Mouse (Mus musculus) urinary bladder, adult 2 months (tissue): ENCODE measurements around the gene Arl5c. TPM values are rescaled to one million over a fixed set of nuclear protein-coding genes. Genes with fewer than 3 reads are reported as not detected.

Experiments
- DNase-seq: peaks from one replicate; pipeline ENCODE4 v3.0.0; 2022; ENCODE audit warnings: low spot score
- polyA plus RNA-seq: library from polyadenylated mRNA; depleted of rRNA; stranded (reverse); fragments of >200 nt; gene quantifications from 2 replicates; pipeline ENCODE4 v1.2.3, GENCODE M21; 2012; rRNA removed

The Arl5c gene
- 3.2 and 3.9 TPM in 2 replicates for polyA plus RNA-seq

DNA sequence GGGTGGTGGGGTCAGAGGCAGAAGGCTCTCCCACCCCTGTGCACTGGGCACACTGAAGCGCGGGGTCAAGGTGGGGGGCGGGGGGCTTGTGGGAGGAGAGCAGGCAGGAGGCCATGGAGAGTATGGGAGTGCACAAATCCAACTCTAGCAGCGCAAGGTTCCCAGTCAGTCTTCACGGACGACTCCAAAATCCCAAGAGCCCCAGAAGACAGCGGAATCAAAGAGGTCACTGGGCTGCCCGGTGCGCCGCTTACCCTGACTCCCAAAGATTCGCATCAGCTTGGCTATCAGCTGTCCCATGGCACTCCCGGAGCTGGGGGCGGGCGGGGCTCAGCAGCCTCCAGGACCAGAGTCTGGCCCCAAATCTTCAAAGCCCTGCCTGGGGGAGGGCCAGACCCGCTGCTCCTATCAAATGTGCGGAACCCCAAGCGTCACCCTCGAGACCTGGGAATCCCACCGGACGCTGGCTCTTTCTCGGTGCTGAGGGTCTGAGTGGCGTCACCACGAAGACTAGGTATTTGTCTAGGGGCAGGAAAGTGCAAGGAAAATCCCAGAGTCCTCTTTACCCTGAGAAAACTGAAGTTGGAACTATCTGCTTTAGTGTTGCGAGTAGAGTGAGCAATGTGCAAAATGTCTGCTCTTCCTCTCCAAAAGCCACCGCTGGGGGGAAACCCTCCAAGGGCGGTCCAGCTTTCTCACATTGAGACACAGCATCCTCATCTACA, at the start of gene Arl5c:
Gene Arl5c (minus strand): TSS at position 618 of the 725 bp plus-strand sequence.
- no peak for DNase-seq

DNA sequence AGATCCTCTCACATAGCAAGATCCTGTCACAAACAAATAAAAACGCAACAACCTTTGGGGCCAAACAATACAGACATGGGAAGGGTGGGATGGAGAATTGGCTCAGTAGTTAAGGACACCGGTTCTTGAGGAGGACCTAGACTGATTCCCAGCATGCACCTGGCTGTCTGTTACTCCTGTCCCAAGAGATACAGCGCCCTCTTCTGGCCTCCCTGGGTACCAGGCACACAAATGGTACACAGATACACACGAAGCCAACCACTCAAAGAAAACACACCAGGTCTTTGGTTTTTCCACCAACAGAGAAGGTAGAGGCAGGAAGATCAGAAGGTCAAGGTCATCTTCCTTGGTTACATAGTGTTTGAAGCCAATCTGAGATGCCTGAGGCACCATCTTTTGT, 49.6 kb upstream of the Arl5c start:
- no peak for DNase-seq

DNA sequence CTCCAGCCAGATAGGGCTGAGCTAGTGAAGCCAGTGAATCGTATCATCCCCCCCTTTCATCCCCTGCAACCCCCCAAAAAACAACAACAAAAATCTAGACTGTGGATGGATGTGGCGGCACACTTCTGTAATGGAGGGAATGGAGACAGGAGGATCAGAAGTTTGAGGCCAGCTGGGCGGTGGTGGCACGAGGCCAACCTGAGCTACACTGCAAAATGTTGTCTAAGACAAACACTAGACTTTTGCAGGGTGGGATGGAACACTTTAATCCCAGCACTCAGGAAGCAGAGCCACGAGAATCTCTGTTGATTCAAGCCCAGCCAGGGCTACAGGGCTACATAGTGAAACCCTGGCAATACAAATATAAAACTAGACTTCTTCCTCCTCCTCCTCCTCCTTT, 48.1 kb upstream of the Arl5c start:
- no peak for DNase-seq

DNA sequence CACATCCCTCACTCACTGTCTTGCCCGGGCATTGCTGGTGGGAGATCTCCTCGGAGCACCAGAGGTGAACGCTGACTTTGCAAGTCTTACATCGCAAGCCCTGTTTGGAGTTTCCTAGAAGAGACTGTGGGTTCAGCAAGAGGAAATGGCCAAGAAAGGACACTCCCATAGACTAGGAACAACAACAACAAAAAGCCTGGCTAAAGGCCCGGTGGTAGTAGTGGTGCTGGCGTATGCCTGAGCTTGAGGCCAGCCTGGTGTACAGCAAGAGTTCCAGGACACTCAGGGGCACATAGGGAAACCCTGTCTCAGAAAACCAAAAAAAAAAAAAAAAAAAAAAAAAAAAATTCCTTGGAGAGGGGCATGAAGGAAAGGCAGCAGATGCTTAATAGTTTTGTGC, 46.8 kb upstream of the Arl5c start:
- no peak for DNase-seq

DNA sequence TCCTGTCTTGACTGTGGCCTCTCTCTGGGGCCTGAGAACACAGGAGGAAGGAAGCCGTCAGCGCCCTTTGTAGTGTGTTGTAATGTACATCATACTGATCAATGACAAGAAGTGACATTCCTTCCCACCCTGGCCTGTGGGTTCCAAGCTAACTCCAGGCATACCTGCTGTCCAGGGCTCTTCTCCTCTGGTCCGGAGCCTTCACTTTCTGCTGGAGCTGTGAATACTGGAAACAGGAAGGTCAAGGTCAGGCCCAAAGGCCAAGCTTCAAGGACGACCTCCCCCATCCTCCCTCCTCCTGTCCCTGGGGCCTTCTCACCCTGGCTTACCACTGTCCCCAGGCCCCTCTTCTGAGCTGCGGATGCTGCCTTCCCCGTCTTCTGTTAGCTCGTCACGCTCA, 45.0 kb upstream of the Arl5c start:
- no peak for DNase-seq

DNA sequence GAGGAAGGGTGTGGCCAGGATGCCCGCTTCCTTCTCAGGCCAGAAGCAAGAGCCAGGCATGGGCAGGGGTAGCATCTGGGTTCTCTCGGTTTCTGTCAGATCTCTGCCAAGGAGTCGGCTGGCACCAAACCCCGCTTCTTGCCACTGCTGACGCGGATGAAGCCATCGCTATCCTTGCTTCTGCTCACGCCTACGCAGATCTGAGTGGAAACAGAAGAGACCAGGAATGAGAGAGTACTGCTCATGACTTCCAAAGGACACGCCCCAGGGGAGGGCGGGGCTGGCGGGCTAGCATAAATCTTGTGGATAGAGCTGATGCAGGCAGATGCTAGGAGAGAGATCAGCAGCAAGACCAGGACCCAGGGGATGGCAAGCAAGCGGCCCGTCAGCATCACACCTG, 41.9 kb upstream of the Arl5c start:
- DNase-seq = no peak

DNA sequence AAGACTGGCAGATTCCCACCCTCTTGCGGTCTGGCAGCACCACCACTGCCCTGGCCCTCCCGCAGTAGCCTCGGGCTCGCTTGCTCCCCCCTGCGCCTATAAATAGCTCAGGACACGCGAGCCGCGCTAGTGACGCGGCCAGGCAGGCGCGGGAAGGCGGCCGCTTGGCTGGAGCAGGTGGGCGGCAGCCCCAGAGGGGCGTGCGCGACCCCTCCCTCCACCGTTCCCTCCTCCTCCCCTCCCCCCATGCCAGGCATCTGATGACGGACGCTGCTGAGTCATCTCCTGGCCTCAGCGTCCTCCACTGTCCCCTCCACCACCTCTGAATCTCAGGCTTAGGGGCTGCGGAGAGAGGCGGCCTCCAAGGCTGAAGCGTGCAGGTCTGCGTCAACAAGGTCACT, 40.0 kb upstream of the Arl5c start:
- no peak for DNase-seq

DNA sequence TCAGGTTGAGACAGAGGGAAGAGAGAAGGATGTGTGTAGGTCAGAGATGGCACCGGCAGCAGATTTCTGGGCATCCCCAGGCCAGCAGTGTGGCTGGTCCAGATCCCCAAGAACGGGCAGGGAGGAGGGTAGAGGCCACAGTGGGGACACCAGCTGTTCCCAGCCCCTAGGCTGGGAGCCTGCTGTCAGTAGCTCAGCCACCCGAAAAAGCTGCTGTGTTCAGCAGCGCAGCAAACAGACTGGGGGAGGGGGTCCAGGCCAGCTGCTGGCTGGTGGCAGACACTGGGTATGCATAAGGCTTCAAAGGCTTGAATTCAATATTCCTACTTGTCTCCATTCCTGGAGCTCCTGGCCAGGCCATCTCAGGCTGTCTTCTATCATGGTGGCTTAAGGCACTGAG, 38.9 kb upstream of the Arl5c start:
- no peak for DNase-seq

DNA sequence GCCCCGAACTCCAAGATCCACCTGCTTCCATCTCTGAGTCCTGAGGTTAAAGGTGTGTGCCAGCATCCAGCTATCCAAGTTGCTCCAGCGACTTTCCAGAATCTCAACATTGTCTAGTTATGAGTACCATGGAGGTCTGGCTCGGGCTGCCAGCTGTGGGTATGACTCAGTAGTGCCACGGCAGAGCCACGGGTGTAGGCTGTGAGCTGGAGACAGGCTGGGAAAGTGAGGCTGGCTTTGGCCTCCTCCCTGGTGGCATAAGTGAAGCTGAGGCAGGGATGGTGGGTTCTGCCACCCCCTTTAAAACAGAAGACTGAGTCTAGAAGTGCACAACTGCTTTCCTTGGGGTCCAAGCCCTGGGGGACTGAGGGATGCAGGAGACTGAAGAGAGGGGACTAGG, 38.1 kb upstream of the Arl5c start:
- no peak for DNase-seq

DNA sequence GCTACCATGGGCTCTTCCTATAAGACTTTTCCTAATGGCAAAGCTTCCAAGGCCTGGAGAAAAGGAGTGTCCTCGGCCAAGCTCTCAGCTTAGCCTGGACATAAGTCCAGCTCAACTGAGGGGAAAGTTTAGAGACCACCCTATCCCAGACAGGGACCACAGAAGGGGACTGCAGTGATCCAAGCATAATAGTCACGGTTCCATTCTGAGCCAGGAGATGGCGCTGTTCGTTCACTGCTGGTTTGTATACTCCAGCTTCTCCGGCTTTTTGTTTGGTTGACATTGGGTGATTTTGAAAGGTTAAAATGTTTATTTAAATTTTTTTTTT, 35.4 kb upstream of the Arl5c start:
- no peak for DNase-seq

DNA sequence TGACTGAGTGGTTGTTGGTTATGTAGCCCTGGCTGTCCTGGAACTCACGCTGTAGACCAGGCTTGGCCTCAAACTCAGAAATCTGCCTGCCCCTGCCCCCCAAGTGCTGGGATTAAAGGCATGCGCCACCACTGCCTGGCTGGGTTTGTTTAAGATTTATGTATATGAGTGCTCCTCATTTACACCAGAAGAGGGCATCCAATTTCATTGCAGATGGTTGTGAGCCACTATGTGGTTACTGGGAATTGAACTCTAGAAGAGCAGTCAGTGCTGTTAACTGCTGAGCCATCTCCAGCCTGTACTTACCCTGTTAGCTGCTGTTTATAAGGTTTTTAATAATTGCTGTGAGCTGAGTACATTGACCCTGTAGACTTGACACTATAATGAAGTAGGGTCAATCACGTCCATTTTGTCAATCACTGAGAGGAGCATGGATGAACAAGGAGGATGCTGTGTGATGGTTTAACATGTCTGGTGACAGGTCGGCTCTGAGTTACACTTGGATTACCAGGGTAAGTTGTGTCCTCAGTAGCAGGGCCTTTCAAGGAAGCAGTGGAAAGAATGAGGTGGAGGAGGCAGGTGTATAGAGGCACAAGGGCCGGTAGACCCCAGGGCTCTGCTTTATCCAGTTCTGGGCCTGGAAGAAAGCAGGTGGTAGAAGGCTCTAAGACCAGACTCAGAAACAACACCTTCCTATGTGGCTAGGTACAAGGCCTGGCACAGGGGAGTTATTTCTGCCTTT, 34.9 kb upstream of the Arl5c start:
- no peak for DNase-seq

DNA sequence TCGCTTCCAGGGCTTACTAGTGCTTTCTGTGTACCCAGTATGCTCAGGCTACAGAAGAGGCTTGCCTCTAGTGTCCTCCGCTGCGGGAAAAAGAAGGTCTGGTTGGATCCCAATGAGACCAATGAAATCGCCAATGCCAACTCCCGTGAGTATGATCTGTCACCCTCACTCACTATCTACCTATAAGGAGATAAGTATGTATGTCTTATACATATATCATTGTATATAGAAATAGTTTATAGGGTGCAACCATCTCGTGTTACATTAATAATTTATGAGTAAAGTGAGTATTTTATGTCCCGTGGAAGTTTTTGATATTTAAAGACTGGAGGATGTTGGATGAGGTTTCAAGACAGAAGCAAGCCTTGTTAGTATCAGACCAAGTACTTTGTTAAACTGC, 31.8 kb upstream of the Arl5c start:
- DNase-seq = no peak

DNA sequence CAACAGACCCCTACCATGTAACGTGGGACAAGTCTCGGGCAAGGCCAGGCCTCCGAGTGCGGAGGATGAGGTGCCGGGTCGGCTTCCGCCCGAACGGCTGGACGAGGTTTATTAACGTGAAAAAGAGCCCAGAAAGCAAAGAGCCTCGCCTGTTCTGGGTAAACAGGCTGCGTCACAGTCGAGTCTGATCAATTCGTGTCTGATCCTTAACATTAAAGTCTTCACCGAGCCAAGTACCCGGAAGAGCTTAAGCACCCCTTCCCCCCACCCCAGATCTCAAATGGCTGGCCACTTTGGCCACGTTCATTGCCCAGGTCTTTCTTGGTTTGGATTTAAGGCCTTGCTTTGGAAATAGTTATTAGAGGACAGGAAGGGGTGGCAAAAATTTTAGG, 31.3 kb upstream of the Arl5c start:
- DNase-seq = no peak

DNA sequence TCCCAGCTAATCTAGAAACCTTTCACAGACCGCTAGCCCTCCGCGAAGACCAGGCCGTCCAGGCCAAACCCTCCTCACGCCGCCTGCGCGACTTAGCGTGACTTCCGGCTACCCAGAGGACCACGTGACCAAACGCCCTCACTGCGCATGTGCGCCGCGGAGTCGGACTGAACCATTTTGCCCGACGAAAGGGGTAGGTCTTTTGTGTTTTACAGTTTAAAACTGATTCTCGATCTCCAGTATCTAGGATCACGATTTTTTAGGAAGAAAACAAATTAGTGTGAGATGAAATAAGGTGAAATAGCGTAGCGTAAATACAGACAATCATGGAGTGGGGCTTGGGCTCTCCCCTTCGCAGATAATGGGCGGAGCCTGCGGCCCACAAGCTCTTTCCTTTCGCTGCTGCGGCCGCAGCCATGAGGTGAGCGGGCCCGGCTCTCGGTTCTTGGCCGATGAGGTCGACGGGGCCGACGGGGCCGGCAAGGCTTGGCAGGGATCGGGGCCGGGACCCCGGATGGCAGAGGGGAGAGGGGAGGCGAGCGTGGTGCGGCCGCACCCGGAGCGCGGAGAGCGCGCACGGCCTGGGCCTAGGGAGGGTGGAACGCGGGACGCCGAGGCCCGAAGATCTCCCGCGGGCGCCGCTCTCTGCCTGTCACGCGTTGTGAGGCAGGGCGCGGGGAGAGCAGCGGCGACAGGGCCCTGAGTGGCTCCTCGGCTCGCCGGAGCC, 30.8 kb upstream of the Arl5c start, which contains the start of gene Rpl19:
Gene Rpl19 (plus strand): TSS at position 141 of the 727 bp plus-strand sequence.
- DNase-seq = peak; percentile 91

DNA sequence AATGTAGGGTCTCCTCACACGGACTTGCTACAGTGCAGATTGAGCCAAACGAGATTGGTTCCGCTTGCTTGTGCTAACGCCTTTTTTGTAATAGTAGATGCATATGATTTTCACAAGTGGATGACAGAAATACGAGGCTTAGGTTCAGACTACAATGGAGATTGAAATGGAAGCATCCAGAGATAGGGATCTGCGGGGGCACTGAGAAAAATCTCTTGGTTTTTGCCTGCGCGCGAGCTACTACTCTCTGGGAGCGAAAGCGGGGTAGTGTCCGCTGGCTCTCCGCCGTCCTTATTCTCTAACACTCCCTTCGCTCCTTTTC, 30.2 kb upstream of the Arl5c start:
- DNase-seq = no peak

DNA sequence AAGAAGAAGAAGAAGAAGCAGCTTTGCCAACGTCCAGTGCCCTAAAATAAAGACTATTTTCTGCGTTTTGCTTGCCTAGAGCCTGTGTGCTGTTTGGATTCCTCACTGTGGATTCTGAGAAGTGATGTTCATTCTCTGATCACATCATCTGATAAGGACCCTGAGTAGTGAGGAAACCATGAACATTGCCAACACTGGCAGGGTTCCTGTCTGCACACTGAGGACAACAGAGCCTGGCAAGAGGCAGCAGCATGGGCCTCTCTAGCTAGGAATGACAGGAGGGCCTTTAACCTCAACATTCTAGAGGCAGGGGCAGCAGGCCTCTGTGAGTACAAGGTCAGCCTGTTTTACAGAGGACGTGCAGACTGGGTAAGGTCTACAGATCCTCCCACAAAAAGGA, 28.5 kb upstream of the Arl5c start:
- no peak for DNase-seq

DNA sequence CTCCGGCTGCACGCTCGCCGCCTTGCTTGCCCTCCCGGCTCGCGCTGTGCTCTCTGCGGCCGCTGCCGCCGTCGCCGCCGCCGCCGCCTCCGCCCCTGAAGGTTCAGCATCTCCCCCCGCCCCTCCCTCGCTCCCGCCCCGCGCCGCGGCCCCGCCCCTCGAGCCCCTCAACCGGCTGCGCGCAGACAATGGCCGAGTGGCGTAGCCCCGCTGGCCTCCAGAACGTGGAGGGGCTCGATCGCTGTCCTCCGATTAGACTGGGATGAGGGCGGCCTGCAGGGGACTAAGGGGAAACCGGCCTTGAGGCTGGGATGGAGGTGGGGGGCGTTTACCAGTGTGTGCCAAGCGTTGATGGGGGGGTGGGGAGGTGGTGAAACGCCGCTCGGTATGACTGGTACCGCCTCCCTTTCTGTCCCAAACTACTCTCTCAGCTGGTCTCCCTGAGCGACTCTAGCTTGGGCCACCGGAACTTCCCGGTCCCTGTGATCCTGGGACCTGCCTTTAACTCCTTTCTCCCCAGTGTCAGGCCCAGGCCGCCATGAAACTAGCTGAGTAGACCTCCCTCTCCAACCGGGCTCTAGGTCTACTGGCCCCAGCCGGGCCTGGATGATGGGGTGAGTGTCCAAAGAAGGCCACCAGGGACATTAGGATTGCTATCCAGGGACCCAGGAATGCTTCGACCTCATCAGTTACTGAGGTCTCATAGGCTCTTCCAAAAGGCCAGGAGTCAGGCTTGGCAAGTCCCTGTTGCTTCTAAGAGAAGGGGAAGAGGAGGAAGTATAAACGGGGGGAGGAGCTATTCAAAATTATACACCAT, 26.8 kb upstream of the Arl5c start, which contains the start of gene Cacnb1:
Gene Cacnb1 (minus strand): TSS at position 480 of the 817 bp plus-strand sequence.
- DNase-seq = peak; percentile 60

DNA sequence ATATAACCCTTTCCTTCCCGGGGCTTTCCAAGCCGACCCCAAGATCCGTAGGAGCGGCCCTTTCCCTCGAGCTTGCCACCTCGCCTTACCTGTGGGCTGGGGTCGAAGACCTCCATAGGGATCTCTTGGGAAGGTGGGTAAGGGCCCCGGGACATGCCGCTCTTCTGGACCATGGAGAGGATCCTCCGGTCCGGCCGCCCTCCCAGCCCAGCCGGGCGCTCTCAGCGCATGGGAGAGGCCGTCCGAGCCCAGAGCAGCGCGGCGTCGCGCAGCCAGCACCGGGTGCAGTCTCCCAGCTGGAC, 26.2 kb upstream of the Arl5c start:
- DNase-seq = peak; percentile 43

DNA sequence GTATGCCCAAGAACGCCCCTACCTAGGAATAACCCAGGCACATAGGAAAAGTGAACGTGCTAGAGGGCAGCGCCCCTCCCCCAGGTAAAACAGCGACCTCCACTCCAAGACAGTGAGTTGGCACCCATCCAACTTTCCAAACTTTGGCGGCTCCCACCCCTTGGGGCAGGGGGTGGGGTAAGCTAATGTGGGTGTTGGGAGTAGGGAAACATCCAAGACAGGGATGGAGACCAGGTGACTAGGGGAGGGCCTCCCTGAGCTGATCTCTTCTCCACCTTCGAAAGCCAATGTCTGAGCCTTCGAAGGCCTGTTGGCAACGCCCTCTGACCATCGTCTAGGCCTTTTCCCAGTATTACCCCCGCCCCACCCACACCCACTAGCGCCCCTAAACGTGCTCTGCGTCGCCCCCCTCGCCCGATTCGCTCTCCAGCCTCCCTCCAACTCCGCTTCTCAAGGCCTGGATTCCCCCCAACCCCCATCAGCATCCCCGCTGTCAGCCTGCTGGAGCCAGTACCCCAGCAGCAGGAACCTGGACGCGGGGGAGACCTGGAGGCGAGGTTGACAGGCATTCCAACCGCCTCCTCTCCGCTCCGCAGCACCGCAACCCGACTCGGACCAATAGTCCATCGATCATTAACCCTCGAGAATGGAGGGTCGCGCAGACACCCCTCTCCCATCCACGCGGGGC, 25.7 kb upstream of the Arl5c start:
- DNase-seq = no peak

DNA sequence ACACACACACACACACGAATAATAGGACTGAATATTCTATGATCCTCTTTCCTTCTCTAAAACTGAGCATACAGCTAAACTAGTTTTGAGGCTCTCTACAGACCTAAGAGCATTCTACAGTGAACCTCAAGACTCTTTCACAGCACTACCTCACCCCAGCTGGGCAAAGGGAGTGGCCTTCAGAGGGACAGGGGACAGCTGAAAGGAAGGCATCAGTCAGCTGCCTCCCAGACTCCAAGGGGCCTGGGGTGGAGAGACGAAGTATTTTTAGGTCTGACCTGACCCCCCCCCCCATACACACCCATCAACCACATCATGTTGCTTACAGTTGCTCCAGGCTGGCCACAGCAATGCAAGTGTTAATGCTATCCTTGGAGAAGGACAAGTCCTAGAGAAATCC, 25.1 kb upstream of the Arl5c start:
- DNase-seq = no peak

DNA sequence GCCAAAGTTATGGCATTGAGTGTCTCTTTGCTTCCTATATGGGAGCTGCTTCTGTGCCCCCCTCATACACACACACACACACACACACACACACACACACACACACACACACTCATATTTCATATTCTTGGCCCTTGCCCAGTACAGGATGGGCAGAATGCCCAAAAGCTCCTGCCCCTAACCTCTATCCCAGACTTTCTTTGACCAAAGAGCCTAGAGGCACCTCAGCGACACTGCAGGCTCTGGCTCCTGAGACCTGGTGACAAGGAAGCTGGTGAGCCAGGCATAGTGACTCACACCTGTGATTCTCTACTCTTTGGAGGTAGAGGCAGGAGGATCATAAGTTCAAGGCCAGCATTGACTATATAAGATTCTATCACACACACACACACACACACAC, 24.7 kb upstream of the Arl5c start:
- no peak for DNase-seq
